Mouse (Mus musculus): ENCODE measurements around the gene Cops7a. TPM values are rescaled to one million over a fixed set of nuclear protein-coding genes. Genes with fewer than 3 reads are reported as not detected.
A peak's percentile ranks its signal among the peaks of the same experiment; 100 is the strongest.

The Cops7a gene
- polyA plus RNA-seq (2014; fragmentation: Nextera tagmentation; extraction: Ambion mirVana), result 138 and 141 TPM in 2 replicates

DNA sequence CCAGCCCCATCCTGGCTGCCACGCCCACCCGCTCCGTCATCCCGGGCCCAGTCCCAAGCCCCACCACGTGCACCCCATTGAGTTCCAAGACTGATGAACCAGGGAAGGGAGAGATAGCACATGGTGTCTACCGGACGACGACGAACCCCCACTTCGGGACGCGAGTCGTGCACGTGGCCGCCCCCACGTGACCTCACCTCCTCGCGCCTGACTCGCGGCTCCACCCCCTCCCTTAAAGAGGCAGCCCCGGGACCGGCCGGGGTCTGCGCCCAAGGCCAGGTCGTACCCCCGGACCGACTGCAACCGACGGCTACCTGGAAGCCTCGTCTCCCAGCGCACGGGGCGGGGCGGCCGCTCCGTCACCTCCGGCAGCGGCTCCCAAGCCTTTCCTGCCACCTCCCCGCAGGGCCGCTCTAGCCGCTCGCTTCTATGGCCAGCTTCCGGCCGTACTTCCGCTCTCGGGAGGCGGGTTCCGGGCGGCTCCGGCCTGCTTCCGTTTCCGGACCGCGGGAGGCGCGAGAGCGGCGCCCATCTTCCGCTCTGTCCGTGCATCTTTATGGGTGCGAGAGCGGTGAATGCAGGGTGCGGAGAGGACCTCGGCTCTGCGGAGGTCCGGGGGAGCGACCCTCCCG, at the start of gene Cops7a:
TSS of gene Cops7a (minus strand) at position 451 of the 632 bp plus-strand sequence.
- peaks cover 28% of the 10 kb centered on the region for H3K36me3 ChIP-seq (ENCODE audit: control insufficient read depth, insufficient read depth, low read length)
- DNase-seq (ENCODE audit: low spot score) (peak; percentile 97), ATAC-seq (ENCODE audit: low read depth) (peak; percentile 98)
- H3K9ac ChIP-seq (ENCODE audit: low read depth, low read length), result peak within 1 kb of the TSS; percentile 89
- peaks cover 14% of the 10 kb centered on the region for H3K4me1 ChIP-seq (ENCODE audit: control insufficient read depth, insufficient read depth, low read length)
- H3K4me2 ChIP-seq (ENCODE audit: low read depth, low read length), result peak within 1 kb of the TSS; percentile 78
- H3K27me3 ChIP-seq (replicated peaks; ENCODE audit: control insufficient read depth, insufficient read depth, low read length), result no peaks in the 10 kb centered on the region
- peak within 1 kb of the TSS; percentile 65 for H3K4me3 ChIP-seq (ENCODE audit: low read depth, low read length)
- WGBS, result under 1% methylated on average over 44 of the region's 68 CpGs
- peaks cover 9% of the 10 kb centered on the region for H3K9me3 ChIP-seq (ENCODE audit: control insufficient read depth, low read length)
- peak within 1 kb of the TSS; percentile 88 for H3K27ac ChIP-seq (replicated peaks; ENCODE audit: low read depth, low read length)

DNA sequence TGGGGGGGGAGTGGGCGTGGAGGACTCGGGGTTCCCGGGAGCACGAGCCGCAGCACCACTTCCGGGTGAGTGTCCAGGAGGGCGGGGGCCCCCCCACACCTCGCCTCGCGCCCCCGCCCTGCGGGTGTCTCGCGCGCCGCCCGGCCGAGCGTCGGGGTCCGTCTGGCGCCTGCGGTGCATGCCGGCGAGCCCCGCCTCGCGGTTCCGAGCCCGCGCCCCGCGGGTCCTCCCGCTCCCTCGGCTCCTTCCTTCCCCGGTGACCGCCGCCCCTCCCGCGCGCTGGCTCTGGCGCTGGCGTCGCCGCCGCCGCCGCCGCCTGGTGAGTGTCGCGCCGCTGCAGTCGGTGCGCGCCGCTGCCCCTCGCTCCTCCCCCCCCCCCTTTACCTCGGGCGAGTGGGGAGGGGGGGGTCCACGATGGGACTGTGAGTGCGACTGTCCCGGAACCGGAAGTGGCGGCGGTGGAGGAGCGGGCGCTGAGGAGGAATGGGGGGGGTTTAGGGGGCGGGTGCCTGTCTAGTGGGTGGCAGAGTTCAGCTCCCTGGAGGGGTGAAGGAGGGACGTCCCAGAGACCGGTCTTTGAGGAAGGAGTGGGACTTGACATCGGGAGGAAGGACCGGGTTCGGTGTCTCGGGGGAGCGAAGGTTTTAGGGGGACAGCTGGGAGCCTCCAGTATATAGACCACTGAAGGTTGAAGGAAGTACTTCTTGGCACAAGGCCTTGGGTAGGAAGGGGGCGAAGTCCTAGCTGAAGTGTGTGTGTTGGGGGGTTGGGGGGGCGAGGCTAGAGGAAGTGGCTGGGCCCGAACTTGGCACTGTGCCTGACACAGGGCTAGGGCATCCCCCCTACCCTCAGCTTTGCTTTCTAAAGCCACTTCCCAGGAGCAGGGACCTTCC, 44.1 kb upstream of the Cops7a start:
- WGBS, result 0% methylated on average over 16 of the region's 78 CpGs

DNA sequence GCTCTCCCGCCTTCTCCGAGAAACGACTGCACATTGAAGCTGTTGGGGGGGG, 43.6 kb upstream of the Cops7a start, which contains the start of gene Zfp384:
TSS of gene Zfp384 (plus strand) at position 17 of the 52 bp plus-strand sequence.
- H3K27ac ChIP-seq (replicated peaks; ENCODE audit: low read depth, low read length), result peak within 1 kb of the TSS; percentile 98
- H3K9ac ChIP-seq (ENCODE audit: low read depth, low read length), result peak within 1 kb of the TSS; percentile 98
- DNase-seq (ENCODE audit: low spot score) (no peak), ATAC-seq (ENCODE audit: low read depth) (no peak)
- peaks cover 25% of the 10 kb centered on the region for H3K4me1 ChIP-seq (ENCODE audit: control insufficient read depth, insufficient read depth, low read length)
- H3K9me3 ChIP-seq (ENCODE audit: control insufficient read depth, low read length), result no peaks in the 10 kb centered on the region
- H3K4me2 ChIP-seq (ENCODE audit: low read depth, low read length), result peak within 1 kb of the TSS; percentile 92
- H3K27me3 ChIP-seq (replicated peaks; ENCODE audit: control insufficient read depth, insufficient read depth, low read length), result no peaks in the 10 kb centered on the region
- H3K36me3 ChIP-seq (ENCODE audit: control insufficient read depth, insufficient read depth, low read length), result peaks cover 31% of the 10 kb centered on the region
- 0% methylated on average over 3 of the region's 3 CpGs for WGBS
- H3K4me3 ChIP-seq (ENCODE audit: low read depth, low read length), result peak within 1 kb of the TSS; percentile 85

More for the DNA sequence above, 44.1 kb upstream of the Cops7a start:
- H3K4me2 ChIP-seq (ENCODE audit: low read depth, low read length), result peak overlapping the region; percentile 92
- DNase-seq (ENCODE audit: low spot score) (peak; percentile 93), ATAC-seq (ENCODE audit: low read depth) (peak; percentile 84)
- H3K4me1 ChIP-seq (ENCODE audit: control insufficient read depth, insufficient read depth, low read length), result peaks cover 25% of the 10 kb centered on the region
- peaks cover 35% of the 10 kb centered on the region for H3K36me3 ChIP-seq (ENCODE audit: control insufficient read depth, insufficient read depth, low read length)
- H3K9ac ChIP-seq (ENCODE audit: low read depth, low read length), result peak overlapping the region; percentile 98
- peak overlapping the region; percentile 98 for H3K27ac ChIP-seq (replicated peaks; ENCODE audit: low read depth, low read length)
- no peaks in the 10 kb centered on the region for H3K27me3 ChIP-seq (replicated peaks; ENCODE audit: control insufficient read depth, insufficient read depth, low read length)
- H3K4me3 ChIP-seq (ENCODE audit: low read depth, low read length), result peak overlapping the region; percentile 85
- no peaks in the 10 kb centered on the region for H3K9me3 ChIP-seq (ENCODE audit: control insufficient read depth, low read length)

DNA sequence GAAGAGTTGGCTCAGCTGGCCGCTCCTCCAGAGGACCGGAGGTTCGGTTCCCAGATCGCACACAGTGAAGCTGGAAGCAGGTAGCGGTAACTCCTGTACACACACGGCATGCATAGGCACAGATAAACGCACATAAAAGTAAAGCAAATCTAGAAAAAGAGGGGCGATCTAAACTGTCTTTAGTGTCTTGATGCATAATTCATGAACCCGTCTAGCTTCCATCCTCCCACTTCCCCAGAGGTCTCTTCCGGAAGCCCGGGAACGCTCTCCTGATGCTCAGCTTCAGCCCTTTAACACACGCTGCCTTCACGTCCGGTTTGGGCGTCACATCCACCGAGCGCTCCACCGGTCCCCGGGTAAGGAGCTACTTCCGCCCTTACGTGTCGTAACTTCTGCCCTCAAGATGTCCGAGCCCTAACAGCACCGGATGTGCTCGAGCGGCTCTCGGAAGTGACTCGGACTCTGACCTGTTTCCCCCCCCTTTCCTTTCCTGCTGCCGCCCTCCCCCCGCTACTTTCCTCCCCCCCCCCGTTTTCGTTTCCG, 43.3 kb upstream of the Cops7a start:
- under 1% methylated on average over 32 of the region's 34 CpGs for WGBS
- peak overlapping the region; percentile 92 for H3K4me2 ChIP-seq (ENCODE audit: low read depth, low read length)
- H3K36me3 ChIP-seq (ENCODE audit: control insufficient read depth, insufficient read depth, low read length), result peaks cover 28% of the 10 kb centered on the region
- H3K9ac ChIP-seq (ENCODE audit: low read depth, low read length), result peak overlapping the region; percentile 98
- peaks cover 25% of the 10 kb centered on the region for H3K4me1 ChIP-seq (ENCODE audit: control insufficient read depth, insufficient read depth, low read length)
- no peaks in the 10 kb centered on the region for H3K27me3 ChIP-seq (replicated peaks; ENCODE audit: control insufficient read depth, insufficient read depth, low read length)
- peak overlapping the region; percentile 98 for H3K27ac ChIP-seq (replicated peaks; ENCODE audit: low read depth, low read length)
- H3K4me3 ChIP-seq (ENCODE audit: low read depth, low read length), result peak overlapping the region; percentile 85
- H3K9me3 ChIP-seq (ENCODE audit: control insufficient read depth, low read length), result no peaks in the 10 kb centered on the region
- ATAC-seq (ENCODE audit: low read depth) (peak; percentile 99), DNase-seq (ENCODE audit: low spot score) (peak; percentile 100)

DNA sequence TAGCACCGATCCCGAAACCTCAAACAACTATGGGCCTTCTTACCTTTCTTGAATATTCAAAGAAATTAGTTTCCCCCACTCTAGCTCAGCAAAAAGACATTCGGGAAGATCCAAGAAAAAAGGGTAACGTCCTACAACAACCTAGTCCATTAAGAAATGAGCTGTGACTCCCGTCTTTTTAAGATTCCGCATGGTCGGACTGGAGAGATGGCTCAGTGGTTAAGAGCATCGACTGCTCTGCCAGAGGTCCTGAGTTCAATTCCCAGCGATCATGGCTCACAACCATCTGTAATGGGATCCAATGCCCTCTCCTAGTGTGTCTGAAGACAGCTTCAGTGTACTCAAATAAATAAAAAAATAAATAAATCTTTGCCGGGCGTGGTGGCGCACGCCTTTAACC, 42.7 kb upstream of the Cops7a start:
- H3K27me3 ChIP-seq (replicated peaks; ENCODE audit: control insufficient read depth, insufficient read depth, low read length), result no peaks in the 10 kb centered on the region
- DNase-seq (ENCODE audit: low spot score), result no peak
- H3K4me1 ChIP-seq (ENCODE audit: control insufficient read depth, insufficient read depth, low read length), result peaks cover 25% of the 10 kb centered on the region
- H3K9me3 ChIP-seq (ENCODE audit: control insufficient read depth, low read length), result no peaks in the 10 kb centered on the region
- WGBS, result 46% methylated on average over 13 of the region's 13 CpGs
- peaks cover 25% of the 10 kb centered on the region for H3K36me3 ChIP-seq (ENCODE audit: control insufficient read depth, insufficient read depth, low read length)
- peak overlapping the region; percentile 98 for H3K27ac ChIP-seq (replicated peaks; ENCODE audit: low read depth, low read length)
- H3K4me3 ChIP-seq (ENCODE audit: low read depth, low read length), result peak overlapping the region; percentile 85
- H3K4me2 ChIP-seq (ENCODE audit: low read depth, low read length), result peak overlapping the region; percentile 92
- no peak for ATAC-seq (ENCODE audit: low read depth)
- H3K9ac ChIP-seq (ENCODE audit: low read depth, low read length), result peak overlapping the region; percentile 68

DNA sequence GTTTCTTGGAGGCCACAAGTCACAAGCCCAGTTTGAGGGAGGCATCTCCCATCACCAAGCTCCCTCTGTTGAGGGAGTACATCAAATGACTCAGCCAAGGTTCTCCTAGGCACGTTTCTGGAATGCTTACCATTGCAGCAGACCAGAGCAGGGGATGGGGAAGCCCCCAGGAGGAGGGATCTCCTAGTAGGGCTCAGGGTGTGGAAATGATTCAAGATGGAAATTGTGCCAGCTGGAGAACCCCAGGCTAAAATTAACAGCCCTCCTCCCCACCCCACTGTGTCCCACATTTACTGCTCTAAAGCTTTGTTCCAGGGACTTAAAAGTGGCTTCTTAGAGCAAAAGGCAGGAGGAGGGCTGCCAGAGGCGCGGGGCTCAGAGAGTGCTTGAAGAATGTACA, 39.7 kb upstream of the Cops7a start:
- Histone ChIP-seq H3K4me1 (ENCODE audit: control insufficient read depth, insufficient read depth, low read length) (peaks cover 12% of the 10 kb centered on the region; the same call in 1 of the 2 replicates), H3K27ac (replicated peaks; ENCODE audit: low read depth, low read length) (no peak overlapping the region), H3K9me3 (ENCODE audit: control insufficient read depth, low read length) (no peaks in the 10 kb centered on the region), H3K4me2 (ENCODE audit: low read depth, low read length) (no peak overlapping the region), H3K9ac (ENCODE audit: low read depth, low read length) (peak overlapping the region; percentile 30; the same call in 1 of the 2 replicates), H3K36me3 (ENCODE audit: control insufficient read depth, insufficient read depth, low read length) (no peaks in the 10 kb centered on the region), H3K27me3 (replicated peaks; ENCODE audit: control insufficient read depth, insufficient read depth, low read length) (peaks cover 21% of the 10 kb centered on the region), H3K4me3 (ENCODE audit: low read depth, low read length) (no peak overlapping the region)
- no peak for ATAC-seq (ENCODE audit: low read depth)
- 36% methylated on average over 3 of the region's 3 CpGs for WGBS
- no peak for DNase-seq (ENCODE audit: low spot score)

DNA sequence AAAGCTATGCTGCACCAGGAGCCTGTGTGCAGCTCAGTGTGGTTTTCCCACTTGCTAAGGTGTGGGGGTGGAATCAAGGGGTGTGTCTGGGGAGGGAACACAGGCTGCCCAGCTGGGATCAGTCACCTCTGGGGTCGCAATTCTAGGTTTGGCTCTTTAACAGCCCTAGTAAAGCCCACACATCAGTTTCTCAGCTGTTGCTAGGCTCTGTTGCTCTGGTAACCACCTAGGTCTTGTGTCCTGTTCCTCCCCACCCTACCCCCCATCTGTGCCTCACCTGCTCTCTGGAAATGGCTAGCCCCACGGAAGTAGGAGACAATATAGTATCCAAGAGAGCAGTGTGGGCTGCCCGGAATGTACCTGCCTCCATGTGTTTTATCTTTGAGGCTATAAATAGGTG, 38.4 kb upstream of the Cops7a start:
- Histone ChIP-seq H3K27me3 (replicated peaks; ENCODE audit: control insufficient read depth, insufficient read depth, low read length) (peaks cover 34% of the 10 kb centered on the region), H3K4me1 (ENCODE audit: control insufficient read depth, insufficient read depth, low read length) (peaks cover 13% of the 10 kb centered on the region; the same call in 1 of the 2 replicates), H3K9me3 (ENCODE audit: control insufficient read depth, low read length) (no peaks in the 10 kb centered on the region), H3K27ac (replicated peaks; ENCODE audit: low read depth, low read length) (no peak overlapping the region), H3K36me3 (ENCODE audit: control insufficient read depth, insufficient read depth, low read length) (no peaks in the 10 kb centered on the region), H3K4me2 (ENCODE audit: low read depth, low read length) (no peak overlapping the region), H3K9ac (ENCODE audit: low read depth, low read length) (no peak overlapping the region), H3K4me3 (ENCODE audit: low read depth, low read length) (no peak overlapping the region)
- no peak for DNase-seq (ENCODE audit: low spot score)
- 37% methylated on average over 3 of the region's 3 CpGs for WGBS
- ATAC-seq (ENCODE audit: low read depth), result no peak

DNA sequence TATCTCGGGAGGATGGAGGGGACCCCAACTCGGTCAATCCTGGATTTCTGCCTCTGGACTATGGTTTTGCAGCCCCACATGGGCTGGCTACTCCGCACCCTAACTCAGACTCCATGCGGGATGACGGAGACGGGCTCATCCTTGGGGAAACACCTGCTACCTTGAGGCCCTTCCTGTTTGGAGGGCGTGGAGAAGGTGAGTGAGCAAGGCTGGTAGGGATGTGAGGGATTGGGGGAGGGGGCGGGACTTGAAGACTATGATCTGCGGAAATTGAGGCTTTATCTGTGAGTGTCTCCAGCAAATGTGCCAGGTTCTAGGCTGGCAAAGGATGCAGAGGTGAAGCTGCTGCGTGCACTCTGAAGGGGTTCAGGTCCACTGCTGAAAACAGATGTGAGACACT, 34.2 kb upstream of the Cops7a start:
- H3K9ac ChIP-seq (ENCODE audit: low read depth, low read length), result no peak overlapping the region
- WGBS, result 35% methylated on average over 10 of the region's 10 CpGs
- no peak for DNase-seq (ENCODE audit: low spot score)

More for the DNA sequence above, 34.2 kb upstream of the Cops7a start:
- Histone ChIP-seq H3K4me3 (ENCODE audit: low read depth, low read length) (no peak overlapping the region), H3K27me3 (replicated peaks; ENCODE audit: control insufficient read depth, insufficient read depth, low read length) (peaks cover 68% of the 10 kb centered on the region), H3K36me3 (ENCODE audit: control insufficient read depth, insufficient read depth, low read length) (no peaks in the 10 kb centered on the region), H3K4me1 (ENCODE audit: control insufficient read depth, insufficient read depth, low read length) (peaks cover 8% of the 10 kb centered on the region), H3K27ac (replicated peaks; ENCODE audit: low read depth, low read length) (no peak overlapping the region), H3K4me2 (ENCODE audit: low read depth, low read length) (no peak overlapping the region), H3K9me3 (ENCODE audit: control insufficient read depth, low read length) (no peaks in the 10 kb centered on the region)
- no peak for ATAC-seq (ENCODE audit: low read depth)

Data from embryonic facial prominence, embryonic 14.5 days (tissue).